Mouse (Mus musculus): ENCODE measurements around the gene Clec4a4.

The Clec4a4 gene

DNA sequence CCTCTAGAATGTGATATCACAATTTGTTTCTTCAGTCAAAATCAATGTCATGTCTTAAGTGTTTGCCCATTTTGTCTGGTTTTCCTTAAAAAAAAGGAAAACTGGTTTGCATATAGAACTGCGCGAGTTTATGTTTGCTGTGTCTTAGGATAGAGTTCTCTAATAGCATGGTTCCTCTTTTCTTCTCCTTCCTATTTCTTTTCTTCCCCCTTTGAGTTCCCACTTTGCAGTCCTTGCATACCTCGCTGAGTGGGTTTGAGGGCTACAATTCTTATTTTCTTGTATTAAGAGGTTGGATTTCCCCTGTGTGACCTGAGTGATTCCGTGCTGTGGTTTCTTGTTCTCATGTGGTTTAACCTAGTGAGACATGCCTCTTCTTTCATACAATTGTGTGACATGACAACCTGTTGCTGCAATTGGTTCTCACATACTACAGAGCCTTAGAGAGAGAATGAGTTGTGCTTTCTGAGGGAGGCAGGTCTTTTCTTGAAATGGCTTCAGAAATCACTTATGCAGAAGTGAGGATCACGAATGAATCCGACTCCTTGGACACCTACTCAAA, at the start of gene Clec4a4:
Gene Clec4a4 (plus strand): TSS at position 492 of the 562 bp plus-strand sequence.
- WGBS: 71% methylated on average over 6 of the region's 6 CpGs

DNA sequence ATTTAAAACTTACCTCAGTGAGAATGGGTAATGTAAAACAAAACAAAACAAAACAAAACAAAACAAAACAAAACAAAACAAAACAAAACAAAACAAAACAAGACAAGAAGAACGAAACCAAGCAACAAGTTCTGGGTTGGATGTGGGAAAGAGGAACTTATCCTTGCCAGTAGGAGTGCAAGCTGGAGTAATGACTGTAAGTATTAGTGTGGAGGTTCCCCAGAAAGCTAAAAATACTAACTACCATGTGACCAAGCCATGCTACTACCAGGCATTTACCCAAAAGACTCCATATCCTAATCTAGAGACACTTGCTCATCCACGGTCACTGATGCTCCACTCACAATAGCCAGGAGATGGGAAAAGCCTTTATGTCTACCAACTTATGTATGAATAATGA, 43.4 kb upstream of the Clec4a4 start:
- WGBS: 83% methylated on average over 2 of the region's 2 CpGs

DNA sequence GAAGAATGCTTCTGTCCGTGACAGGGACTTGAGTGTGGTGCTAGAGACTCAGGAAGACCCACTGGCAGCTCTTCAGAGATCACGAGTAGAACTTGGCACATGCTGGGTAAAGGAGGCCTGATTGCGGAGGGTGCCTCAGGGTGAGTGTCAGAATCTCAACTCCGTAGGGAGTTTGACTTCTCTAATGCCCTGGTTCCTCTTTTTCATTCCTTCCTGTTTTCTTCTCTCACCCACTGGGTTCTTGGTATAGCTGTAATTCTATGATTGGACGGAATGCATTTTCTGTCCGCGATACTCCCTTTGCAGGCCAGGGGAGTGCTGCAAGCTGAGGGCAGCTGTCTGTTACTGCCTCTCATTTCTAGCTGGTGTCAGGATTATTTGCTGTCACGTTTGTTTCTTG, 37.8 kb upstream of the Clec4a4 start, which contains the start of gene Clec4a3:
Gene Clec4a3 (plus strand): TSS at position 115 of the 400 bp plus-strand sequence.
- 82% methylated on average over 8 of the region's 8 CpGs for WGBS

DNA sequence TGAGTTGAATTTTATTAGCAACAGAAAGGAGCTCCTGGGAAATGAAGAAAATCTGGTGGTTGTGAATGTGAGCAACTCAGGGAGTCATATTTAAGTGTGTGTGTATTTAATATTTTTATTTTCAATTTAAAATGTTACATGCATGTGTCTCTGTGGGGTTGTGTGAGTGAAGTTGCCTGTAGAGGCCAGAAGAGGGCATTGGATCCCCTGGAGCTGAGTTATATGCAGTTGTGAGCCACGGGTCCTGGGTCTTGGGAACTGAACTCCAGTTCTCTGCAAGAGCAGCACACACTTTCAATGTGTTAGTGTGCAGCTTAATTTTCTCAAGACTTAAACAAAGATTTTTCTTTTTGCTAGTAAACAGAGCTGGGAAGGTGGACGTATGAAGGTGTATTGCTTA, 25.6 kb upstream of the Clec4a4 start:
- 73% methylated on average over 2 of the region's 2 CpGs for whole genome bisulfite sequencing

DNA sequence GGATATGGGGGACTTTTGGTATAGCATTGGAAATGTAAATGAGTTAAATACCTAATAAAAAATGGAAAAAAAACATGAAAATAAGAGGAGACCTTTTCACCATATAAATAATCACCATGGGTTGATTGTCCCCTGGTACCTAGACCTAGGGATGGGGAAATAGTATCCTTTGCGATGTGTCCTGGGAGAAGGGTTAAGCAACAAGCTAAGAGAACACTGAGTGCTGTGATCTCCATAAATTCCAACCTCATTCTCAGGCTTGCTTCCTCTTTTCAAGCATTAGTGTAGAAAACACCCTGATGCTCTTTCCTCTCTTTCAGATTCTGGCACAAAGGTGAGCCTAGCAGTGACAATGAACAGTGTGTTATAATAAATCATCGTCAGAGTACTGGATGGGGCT, 21.1 kb upstream of the Clec4a4 start:
- 79% methylated on average over 2 of the region's 2 CpGs for WGBS

DNA sequence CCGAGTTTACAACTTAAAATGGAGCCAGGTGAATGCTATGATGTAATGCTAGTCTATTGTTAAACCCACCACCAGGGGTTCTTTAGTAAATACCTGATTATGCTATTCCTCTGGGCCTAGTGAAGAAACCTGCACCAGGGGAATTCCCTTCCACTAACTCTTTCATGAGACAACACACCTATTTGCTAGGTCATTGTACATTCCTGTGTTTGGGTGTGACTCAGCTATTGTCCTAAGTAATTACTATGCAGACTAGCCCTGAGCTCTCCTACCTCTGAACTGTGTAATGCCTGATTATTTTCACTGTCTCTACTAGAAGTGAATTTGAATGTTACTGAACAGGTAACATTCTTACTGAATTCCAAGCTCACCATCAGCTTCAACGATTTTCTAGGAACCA, 14.5 kb downstream of the Clec4a4 start:
- 73% methylated on average over 2 of the region's 2 CpGs for WGBS

DNA sequence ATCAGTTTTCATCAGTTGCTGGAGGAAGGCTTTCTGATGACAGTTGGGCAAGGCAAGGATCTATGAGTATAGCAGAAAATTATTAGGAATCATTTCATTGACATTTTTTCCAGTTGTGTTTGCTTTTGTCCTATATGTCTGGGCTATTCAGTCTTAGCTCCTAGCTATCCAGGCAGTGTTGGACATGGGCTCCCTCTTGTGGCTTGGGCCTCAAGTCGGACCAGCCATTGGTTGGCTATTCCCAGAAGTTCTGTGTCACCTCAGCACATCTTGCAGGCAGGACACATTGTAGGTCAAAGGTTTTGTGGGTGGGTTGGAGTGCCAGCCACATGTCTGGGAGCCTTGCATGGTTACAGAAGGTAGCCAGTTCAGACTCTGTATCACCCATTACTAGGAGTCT, 15.4 kb downstream of the Clec4a4 start:
- 67% methylated on average over 1 of the region's 1 CpGs for WGBS

DNA sequence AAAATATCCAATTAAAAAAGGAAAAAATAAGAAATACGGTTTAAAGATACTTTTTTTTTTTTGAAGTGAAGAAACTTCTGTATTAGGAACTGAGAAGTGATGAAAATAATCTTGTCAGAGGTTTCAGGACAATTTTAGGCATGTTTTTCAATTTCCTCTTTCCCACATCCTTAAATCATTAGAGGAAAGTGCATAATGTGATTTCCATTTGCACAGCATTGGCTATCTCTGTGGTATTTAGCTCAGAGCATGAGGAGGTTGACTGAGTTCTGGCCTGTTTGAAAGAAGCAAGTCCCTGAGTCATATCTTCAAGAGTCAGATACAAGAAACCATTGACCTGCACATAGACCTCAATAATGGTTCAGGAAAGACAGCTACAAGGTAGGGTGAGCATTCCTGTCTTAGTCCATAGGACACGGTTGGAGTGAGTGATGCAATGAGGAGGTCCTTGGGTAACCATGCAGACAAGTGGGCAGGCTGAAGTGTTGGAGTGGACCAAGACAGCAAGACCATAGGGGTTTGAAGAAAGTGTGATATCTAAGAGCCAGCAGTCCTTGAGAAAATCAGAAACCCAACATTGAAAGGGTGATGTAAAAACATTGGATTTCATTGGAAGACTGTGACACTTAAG, 59.7 kb downstream of the Clec4a4 start, which contains the start of gene Clec4b1:
Gene Clec4b1 (plus strand): TSS at position 221 of the 631 bp plus-strand sequence.
- 90% methylated on average over 2 of the region's 2 CpGs for WGBS

All from cerebral cortex, adult 2 months (tissue).